Mouse (Mus musculus) forebrain, embryonic 11.5 days (tissue): ENCODE data around the gene Mrpl57. TPM values are rescaled to one million over a fixed set of nuclear protein-coding genes. Genes with fewer than 3 reads are reported as not detected.
A peak's percentile ranks its signal among the peaks of the same experiment; 100 is the strongest.

ENCODE experiments used
- ATAC-seq: fragments of 200-750 bp; cut with Nextera tagmentation; replicated peaks from 2 replicates; pipeline ENCODE4 v1.8.0; 2017; ENCODE audit warnings: moderate TSS enrichment; ENCODE audit not compliant: low FRiP score
- DNase-seq: peaks from one replicate; pipeline ENCODE4 v3.0.0-alpha.2; 2017; ENCODE audit warnings: low spot score
- H3K27ac ChIP-seq: fragments of 300-500 bp; sonication (generic); 2 replicates; pipeline ENCODE4 v1.5.1; 2014; ENCODE audit warnings: low read depth, low read length
- H3K27me3 ChIP-seq: fragments of 300-500 bp; sonication (generic); 2 replicates; pipeline ENCODE4 v1.6.1; 2014; ENCODE audit warnings: mild to moderate bottlenecking, low read length, mixed read lengths; ENCODE audit not compliant: control insufficient read depth, insufficient read depth
- H3K36me3 ChIP-seq: fragments of 300-500 bp; sonication (generic); 2 replicates; pipeline ENCODE4 v1.6.1; 2014; ENCODE audit warnings: mild to moderate bottlenecking, low read length, moderate library complexity, mixed read lengths; ENCODE audit not compliant: control insufficient read depth, insufficient read depth
- H3K4me1 ChIP-seq: fragments of 300-500 bp; sonication (generic); replicated peaks from 2 replicates; pipeline ENCODE4 v1.6.1; 2014; ENCODE audit warnings: low read length, mixed read lengths; ENCODE audit not compliant: control insufficient read depth, insufficient read depth
- H3K4me2 ChIP-seq: fragments of 300-500 bp; sonication (generic); 2 replicates; pipeline ENCODE4 v1.6.1; 2014; ENCODE audit warnings: low read depth, mild to moderate bottlenecking, low read length, moderate library complexity, mixed read lengths; ENCODE audit not compliant: severe bottlenecking
- H3K4me3 ChIP-seq: fragments of 300-500 bp; sonication (generic); 2 replicates; pipeline ENCODE4 v1.5.1; 2014; ENCODE audit warnings: low read depth, low read length
- H3K9ac ChIP-seq: fragments of 300-500 bp; sonication (generic); 2 replicates; pipeline ENCODE4 v1.6.1; 2014; ENCODE audit warnings: low read length
- H3K9me3 ChIP-seq: fragments of 300-500 bp; sonication (generic); 2 replicates; pipeline ENCODE4 v1.6.1; 2016; ENCODE audit warnings: low read length, mixed read lengths; ENCODE audit not compliant: control insufficient read depth
- WGBS: fragments of 180-500 bp; shearing (Covaris S2); extraction: QIAGEN DNeasy Blood & Tissue Kit; methylation state at CpG from one replicate; pipeline ENCODE4 v1.1.7; 2014; 5-methylcytosine and 5-hydroxymethylcytosine counted together
- polyA plus RNA-seq: library from polyadenylated mRNA; unstranded; fragments of >200 nt; fragmentation: Nextera tagmentation; extraction: Ambion mirVana; gene quantifications from 2 replicates; pipeline ENCODE4 v1.2.1, GENCODE M21; 2014

Gene Mrpl57
- polyA plus RNA-seq, result 124 and 131 TPM in 2 replicates

DNA sequence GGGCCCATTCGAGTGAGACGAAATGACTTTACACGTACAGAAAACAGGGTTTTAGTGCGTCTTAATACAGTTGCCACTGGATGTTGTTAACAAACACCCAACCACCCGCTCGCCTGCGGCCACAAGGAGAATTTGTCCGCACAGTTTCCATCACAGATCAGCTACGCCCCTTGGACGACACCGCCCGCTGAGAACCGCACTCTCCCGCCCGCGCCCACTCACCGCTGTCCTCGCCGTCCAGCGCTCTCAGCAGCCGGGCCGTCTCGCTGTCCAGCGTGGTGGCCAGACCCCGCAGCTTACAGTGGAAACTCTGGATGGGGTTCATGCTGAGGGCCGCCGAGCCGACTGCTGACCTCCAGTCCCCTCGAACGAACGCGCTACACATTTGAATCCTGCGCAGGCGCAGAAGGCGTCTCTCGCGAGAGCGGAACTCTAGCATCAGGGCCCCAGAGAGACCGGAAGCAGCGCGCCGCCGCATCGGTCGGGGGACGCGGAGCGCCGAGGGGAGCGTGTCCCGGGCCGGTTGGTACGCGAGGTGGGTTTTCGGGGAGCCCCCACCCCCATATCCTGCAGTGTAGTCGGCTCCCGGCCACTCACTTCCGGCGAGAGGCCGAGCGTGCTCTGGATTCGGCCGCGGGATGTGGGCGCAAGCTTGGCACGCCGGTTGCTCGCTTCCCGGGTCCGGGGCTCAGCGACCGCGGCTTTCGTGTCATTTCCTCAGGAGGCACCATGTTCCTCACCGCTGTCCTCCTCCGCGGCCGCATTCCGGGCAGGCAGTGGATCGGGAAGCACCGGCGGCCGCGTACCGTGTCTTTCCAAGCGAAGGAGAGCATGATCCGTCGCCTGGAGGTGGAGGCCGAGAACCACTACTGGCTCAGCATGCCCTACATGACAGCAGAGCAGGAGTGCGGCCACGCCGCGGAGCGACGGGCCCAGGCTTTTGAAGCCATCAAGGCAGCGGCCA is at the start of gene Mrpl57, which contains the start of gene Ska3:
Mrpl57 (plus strand) TSS at position 447 of the 964 bp plus-strand sequence.
Ska3 (minus strand) TSS at position 398 of the 964 bp plus-strand sequence.
- Histone ChIP-seq H3K9ac (peak within 1 kb of the TSS; percentile 80), H3K4me1 (peaks cover 6% of the 10 kb centered on the region; the same call in 1 of the 2 replicates), H3K9me3 (no peaks in the 10 kb centered on the region), H3K36me3 (peaks cover 2% of the 10 kb centered on the region; the same call in 1 of the 2 replicates), H3K4me3 (peak within 1 kb of the TSS; percentile 79), H3K27me3 (no peaks in the 10 kb centered on the region), H3K4me2 (peak within 1 kb of the TSS; percentile 83), H3K27ac (peak within 1 kb of the TSS; percentile 78)
- under 1% methylated on average over 94 of the region's 96 CpGs for WGBS
- ATAC-seq, result peak; percentile 97
- DNase-seq, result peak; percentile 96

GRCm38 (mm10) chr14:57787406-57787805 is 38.6 kb upstream of the Mrpl57 start:
- no peak overlapping the region for H3K9ac ChIP-seq
- DNase-seq, result no peak
- no peaks in the 10 kb centered on the region for H3K36me3 ChIP-seq
- 87% methylated on average over 4 of the region's 4 CpGs for WGBS
- no peaks in the 10 kb centered on the region for H3K4me1 ChIP-seq
- H3K27ac ChIP-seq, result no peak overlapping the region
- no peaks in the 10 kb centered on the region for H3K9me3 ChIP-seq
- H3K4me3 ChIP-seq, result no peak overlapping the region
- no peaks in the 10 kb centered on the region for H3K27me3 ChIP-seq
- no peak overlapping the region for H3K4me2 ChIP-seq
- ATAC-seq, result no peak

- no peak for DNase-seq
- H3K36me3 ChIP-seq, result no peaks in the 10 kb centered on the region
- no peak overlapping the region for H3K9ac ChIP-seq
- no peaks in the 10 kb centered on the region for H3K9me3 ChIP-seq
- ATAC-seq, result no peak
- 84% methylated on average over 2 of the region's 2 CpGs for WGBS
- H3K4me2 ChIP-seq, result no peak overlapping the region
- H3K4me1 ChIP-seq, result no peaks in the 10 kb centered on the region
- H3K27ac ChIP-seq, result no peak overlapping the region
- no peak overlapping the region for H3K4me3 ChIP-seq
- no peaks in the 10 kb centered on the region for H3K27me3 ChIP-seq
Observed at GRCm38 (mm10) chr14:57789311-57789710, 36.7 kb upstream of the Mrpl57 start.

DNA sequence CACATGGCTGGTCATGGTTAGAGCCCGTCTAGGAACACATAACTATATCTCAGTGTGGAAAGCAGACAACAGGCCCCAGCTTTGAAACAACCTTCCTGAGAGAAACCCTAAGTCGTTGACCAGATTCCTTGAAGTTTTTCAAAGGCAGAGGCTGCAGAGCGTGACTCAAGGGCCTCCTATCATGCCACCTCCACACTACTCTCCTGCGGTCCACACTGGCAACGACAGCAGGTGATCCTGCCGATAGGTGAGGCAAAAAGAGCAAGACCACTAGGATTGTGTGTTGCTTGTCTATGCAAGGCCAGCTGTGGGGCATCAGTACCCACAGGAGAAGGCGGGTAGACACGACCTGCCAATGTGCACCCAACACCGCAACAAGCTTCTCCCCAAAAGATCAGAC is 36.3 kb upstream of the Mrpl57 start:
- H3K4me2 ChIP-seq, result no peak overlapping the region
- H3K4me1 ChIP-seq, result no peaks in the 10 kb centered on the region
- 87% methylated on average over 9 of the region's 9 CpGs for WGBS
- ATAC-seq (no peak), DNase-seq (no peak)
- no peaks in the 10 kb centered on the region for H3K27me3 ChIP-seq
- no peak overlapping the region for H3K27ac ChIP-seq
- H3K4me3 ChIP-seq, result no peak overlapping the region
- H3K36me3 ChIP-seq, result no peaks in the 10 kb centered on the region
- no peak overlapping the region for H3K9ac ChIP-seq
- H3K9me3 ChIP-seq, result no peaks in the 10 kb centered on the region

- H3K9me3 ChIP-seq, result no peaks in the 10 kb centered on the region
- WGBS, result 88% methylated on average over 4 of the region's 4 CpGs
- H3K4me2 ChIP-seq, result no peak overlapping the region
- DNase-seq (no peak), ATAC-seq (no peak)
- H3K4me3 ChIP-seq, result no peak overlapping the region
- H3K27me3 ChIP-seq, result no peaks in the 10 kb centered on the region
- H3K36me3 ChIP-seq, result no peaks in the 10 kb centered on the region
- H3K27ac ChIP-seq, result no peak overlapping the region
- no peaks in the 10 kb centered on the region for H3K4me1 ChIP-seq
- H3K9ac ChIP-seq, result no peak overlapping the region
Observed at GRCm38 (mm10) chr14:57791171-57791570, 34.9 kb upstream of the Mrpl57 start.

DNA sequence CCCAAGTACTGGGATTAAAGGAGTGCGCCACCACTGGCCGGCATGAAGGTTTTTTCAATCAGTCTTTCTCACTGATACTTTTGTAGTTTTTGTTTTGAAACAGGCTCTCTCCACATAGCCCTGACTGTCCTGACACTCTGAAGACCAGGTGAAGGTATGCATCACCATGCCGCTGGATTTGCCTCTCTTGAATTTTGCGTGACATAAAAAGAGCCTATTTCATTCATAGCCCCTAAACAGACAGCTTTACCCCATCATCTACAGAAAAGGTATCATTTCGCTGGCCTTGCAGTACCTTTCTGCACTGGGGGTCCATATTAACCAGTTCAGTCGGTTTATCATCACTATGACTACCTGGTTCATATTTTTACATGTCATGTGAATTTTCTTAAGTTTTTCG is 28.5 kb upstream of the Mrpl57 start:
- Histone ChIP-seq H3K4me2 (peak overlapping the region; percentile 51), H3K4me3 (peak overlapping the region; percentile 69), H3K9me3 (no peaks in the 10 kb centered on the region), H3K27ac (no peak overlapping the region), H3K9ac (peak overlapping the region; percentile 3; the same call in 1 of the 2 replicates), H3K36me3 (no peaks in the 10 kb centered on the region; the same call in 1 of the 2 replicates), H3K27me3 (no peaks in the 10 kb centered on the region), H3K4me1 (peaks cover 4% of the 10 kb centered on the region; the same call in 1 of the 2 replicates)
- WGBS, result 12% methylated on average over 7 of the region's 7 CpGs
- ATAC-seq (peak; percentile 69; the same call in 1 of the 2 replicates), DNase-seq (no peak)

GRCm38 (mm10) chr14:57797991-57798931 is 27.8 kb upstream of the Mrpl57 start, which contains the start of gene Sap18:
Gene Sap18, plus strand, starts transcription at chr14:57798180.
- Histone ChIP-seq H3K27me3 (no peaks in the 10 kb centered on the region), H3K9me3 (no peaks in the 10 kb centered on the region), H3K36me3 (no peaks in the 10 kb centered on the region; the same call in 1 of the 2 replicates), H3K4me1 (peaks cover 4% of the 10 kb centered on the region; the same call in 1 of the 2 replicates), H3K4me2 (peak within 1 kb of the TSS; percentile 84), H3K27ac (0 out of 2 replicates have a peak within 1 kb of the TSS, but pooled peaks have one; percentile 7), H3K4me3 (peak within 1 kb of the TSS; percentile 69), H3K9ac (peak within 1 kb of the TSS; percentile 82)
- ATAC-seq, result peak; percentile 98
- peak; percentile 98 for DNase-seq
- WGBS, result under 1% methylated on average over 93 of the region's 99 CpGs

DNA sequence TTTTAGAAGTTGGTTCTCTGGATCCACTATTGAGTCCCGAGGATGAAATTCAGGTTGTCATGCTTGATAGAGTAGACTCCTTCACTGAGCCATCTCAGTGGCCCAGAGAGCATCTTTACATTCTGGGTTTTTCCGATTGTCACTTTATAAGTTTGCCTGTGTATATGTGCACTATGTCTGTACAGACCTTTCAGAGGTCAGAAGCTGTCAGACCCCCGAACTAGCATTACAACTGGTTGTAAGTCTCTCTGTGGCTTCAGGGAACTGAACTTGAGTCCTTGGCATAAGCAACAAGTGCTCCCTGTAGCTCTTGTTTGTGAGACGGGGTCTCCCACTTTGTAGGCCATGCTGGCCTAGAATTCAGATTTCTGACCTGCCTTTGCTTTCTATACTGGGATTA is 22.3 kb upstream of the Mrpl57 start:
- Histone ChIP-seq H3K36me3 (peaks cover 8% of the 10 kb centered on the region; the same call in 1 of the 2 replicates), H3K4me3 (no peak overlapping the region), H3K4me2 (no peak overlapping the region), H3K9me3 (no peaks in the 10 kb centered on the region), H3K4me1 (peaks cover 4% of the 10 kb centered on the region; the same call in 1 of the 2 replicates), H3K9ac (no peak overlapping the region), H3K27ac (no peak overlapping the region), H3K27me3 (no peaks in the 10 kb centered on the region)
- WGBS, result 89% methylated on average over 4 of the region's 4 CpGs
- DNase-seq (no peak), ATAC-seq (no peak)
